Mouse (Mus musculus): Measurements from ENCODE around the gene Hsp90ab1.

DNA sequence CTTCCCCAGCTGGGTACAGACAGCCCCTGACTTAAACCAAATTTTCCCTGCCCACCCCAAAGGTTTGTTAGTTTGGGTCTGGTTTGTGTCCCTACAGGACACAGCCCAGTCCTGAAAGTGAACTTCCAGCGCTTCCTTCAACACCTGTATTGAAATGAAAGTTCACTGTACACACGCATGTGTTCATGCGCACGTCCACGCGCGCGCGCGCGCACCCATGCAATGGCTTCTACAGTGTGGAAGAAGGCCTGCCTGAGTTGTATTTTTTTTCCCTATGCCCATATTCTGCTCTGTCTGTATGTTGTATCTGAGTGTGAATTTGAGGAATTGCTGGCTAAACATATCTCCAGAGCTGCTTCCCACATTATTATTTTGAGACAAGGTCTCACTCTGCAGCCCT is 8.0 kb downstream of the Hsp90ab1 start:
- TF ChIP-seq POLR2A (IDR thresholded peaks at IDR 0.05; ENCODE audit: low read depth, low read length) (no peak), CTCF (IDR thresholded peaks at IDR 0.05; ENCODE audit: borderline replicate concordance, insufficient read depth, low read length) (no peak)
